Mouse (Mus musculus) heart, adult 10 weeks (tissue): ENCODE results near the gene Dnah17. TPM values are rescaled to one million over a fixed set of nuclear protein-coding genes. Genes with fewer than 3 reads are reported as not detected.

ENCODE experiments used
- polyA plus RNA-seq: library from polyadenylated mRNA; stranded (reverse); fragments of 350-450 nt; fragmentation: Illumina TruSeq; extraction: RNeasy Lipid Tissue Mini Kit (QIAGEN cat#74804); gene quantifications from one replicate; pipeline ENCODE4 v1.2.3, GENCODE M21; 2014; ENCODE audit warnings: low read depth, low replicate concordance

The Dnah17 gene
- polyA plus RNA-seq = 0.03 TPM

GRCm38 (mm10) chr11:118130534-118130933, at the start of gene Dnah17:
TSS of gene Dnah17 (minus strand) at chr11:118130634.

GRCm38 (mm10) chr11:117986126-117987031, 144.1 kb downstream of the Dnah17 start, which contains the start of gene Pgs1:
TSS of gene Pgs1 (plus strand) at chr11:117986292.

Other genes starting within 250 kb of the Dnah17 start
- 5.2 TPM for gene Socs3, start 160.6 kb downstream of the Dnah17 start, polyA plus RNA-seq
- gene Pgs1, start 144.3 kb downstream of the Dnah17 start, polyA plus RNA-seq = 20.7 TPM
- gene Cyth1, start 118.0 kb upstream of the Dnah17 start, polyA plus RNA-seq = 49.4 TPM
- gene Usp36, start 159.6 kb upstream of the Dnah17 start, polyA plus RNA-seq = 14.6 TPM
- gene Cep295nl, start 211.9 kb upstream of the Dnah17 start, polyA plus RNA-seq = not detected
- gene Timp2, start 225.1 kb upstream of the Dnah17 start, polyA plus RNA-seq = 77.9 TPM